Mouse (Mus musculus) stomach, embryonic 16.5 days (tissue): ENCODE results near the gene Lmcd1. TPM values are rescaled to one million over a fixed set of nuclear protein-coding genes. Genes with fewer than 3 reads are reported as not detected.

Source experiments
- polyA plus RNA-seq: library from polyadenylated mRNA; unstranded; fragments of >200 nt; fragmentation: Nextera tagmentation; extraction: Ambion mirVana; gene quantifications from 2 replicates; pipeline ENCODE4 v1.2.1, GENCODE M21; 2015

Gene Lmcd1
- polyA plus RNA-seq, 1 experiment from 2014 or later, result 30.2 TPM

Other genes starting within 250 kb of the Lmcd1 start
- gene Ssu2, start 114.3 kb downstream of the Lmcd1 start, polyA plus RNA-seq, result 2.9 and 3.5 TPM in 2 replicates
- gene Cav3, start 185.7 kb downstream of the Lmcd1 start, polyA plus RNA-seq, result 2.0 and 14.6 TPM in 2 replicates
- 0.32 and 0.35 TPM in 2 replicates for gene Oxtr, start 216.2 kb downstream of the Lmcd1 start, polyA plus RNA-seq